Mouse (Mus musculus) c-Kit-positive CD71-positive TER-119-negative erythroid progenitor cells, embryonic 14.5 days (primary cell): ENCODE results near the gene Cdrt4.

Experiments
- DNase-seq: peaks from one replicate; pipeline ENCODE4 v3.0.0-alpha.2; 2013; ENCODE audit warnings: low read depth

Cdrt4 gene

GRCm38 (mm10) chr11:62943538-62943937 lies 7.5 kb upstream of the Cdrt4 start:
- DNase-seq: no peak

- DNase-seq: no peak
Observed at GRCm38 (mm10) chr11:62945514-62945913, 5.5 kb upstream of the Cdrt4 start.

GRCm38 (mm10) chr11:62949548-62949947 lies 1.4 kb upstream of the Cdrt4 start:
- no peak for DNase-seq

- no peak for DNase-seq
Observed at GRCm38 (mm10) chr11:62954766-62955165, 3.8 kb downstream of the Cdrt4 start.

GRCm38 (mm10) chr11:62955186-62955585 lies 4.2 kb downstream of the Cdrt4 start:
- DNase-seq: no peak

GRCm38 (mm10) chr11:62955776-62956175 lies 4.8 kb downstream of the Cdrt4 start:
- no peak for DNase-seq

GRCm38 (mm10) chr11:62957626-62958180 lies 6.7 kb downstream of the Cdrt4 start:
- no peak for DNase-seq

- no peak for DNase-seq
Observed at GRCm38 (mm10) chr11:62963292-62963691, 12.3 kb downstream of the Cdrt4 start.

GRCm38 (mm10) chr11:62966424-62966764 lies 15.4 kb downstream of the Cdrt4 start:
- DNase-seq: no peak

- no peak for DNase-seq
Observed at GRCm38 (mm10) chr11:62966765-62967633, 16.0 kb downstream of the Cdrt4 start.

GRCm38 (mm10) chr11:62977176-62977575 lies 26.2 kb downstream of the Cdrt4 start:
- DNase-seq: no peak

- DNase-seq: no peak
Observed at GRCm38 (mm10) chr11:62978886-62979285, 27.9 kb downstream of the Cdrt4 start.

GRCm38 (mm10) chr11:62981729-62982128 lies 30.7 kb downstream of the Cdrt4 start:
- no peak for DNase-seq

GRCm38 (mm10) chr11:62983793-62984192 lies 32.8 kb downstream of the Cdrt4 start:
- DNase-seq: no peak

- DNase-seq: no peak
Observed at GRCm38 (mm10) chr11:62984365-62984764, 33.4 kb downstream of the Cdrt4 start.

GRCm38 (mm10) chr11:62985075-62985474 lies 34.1 kb downstream of the Cdrt4 start:
- DNase-seq: no peak

GRCm38 (mm10) chr11:62986578-62986977 lies 35.6 kb downstream of the Cdrt4 start:
- DNase-seq: no peak

GRCm38 (mm10) chr11:62990150-62990685 lies 39.2 kb downstream of the Cdrt4 start:
- no peak for DNase-seq

GRCm38 (mm10) chr11:62990811-62991210 lies 39.8 kb downstream of the Cdrt4 start:
- no peak for DNase-seq

GRCm38 (mm10) chr11:62992545-62993242 lies 41.7 kb downstream of the Cdrt4 start:
- DNase-seq: no peak

- no peak for DNase-seq
Observed at GRCm38 (mm10) chr11:62995066-62995754, 44.2 kb downstream of the Cdrt4 start.
